Mouse (Mus musculus) brain, embryonic 14.5 days (tissue): ENCODE data around the gene Nbea. TPM values are rescaled to one million over a fixed set of nuclear protein-coding genes. Genes with fewer than 3 reads are reported as not detected.
A peak's percentile ranks its signal among the peaks of the same experiment; 100 is the strongest.

Experiments
- DNase-seq: peaks from one replicate; pipeline ENCODE4 v3.0.0-alpha.2; 2011; ENCODE audit warnings: low read depth
- CTCF ChIP-seq: fragments of 200-500 bp; IDR thresholded peaks from 2 replicates; pipeline ENCODE4 v1.5.1; 2012; ENCODE audit warnings: inconsistent platforms, mild to moderate bottlenecking, moderate library complexity, borderline replicate concordance; ENCODE audit not compliant: insufficient read depth, insufficient read length; ENCODE audit errors: extremely low read depth
- POLR2A ChIP-seq: fragments of 200-500 bp; IDR thresholded peaks from 2 replicates; pipeline ENCODE4 v1.6.1; 2012; ENCODE audit warnings: mild to moderate bottlenecking, inconsistent platforms, borderline replicate concordance; ENCODE audit not compliant: poor library complexity, insufficient read depth, insufficient read length, severe bottlenecking; ENCODE audit errors: extremely low read depth
- polyA plus RNA-seq: library from polyadenylated mRNA; depleted of rRNA; stranded (reverse); fragments of >200 nt; gene quantifications from 2 replicates; pipeline ENCODE4 v1.2.3, GENCODE M21; 2012

Nbea gene
- polyA plus RNA-seq, 1 experiment, result 156 TPM

DNA sequence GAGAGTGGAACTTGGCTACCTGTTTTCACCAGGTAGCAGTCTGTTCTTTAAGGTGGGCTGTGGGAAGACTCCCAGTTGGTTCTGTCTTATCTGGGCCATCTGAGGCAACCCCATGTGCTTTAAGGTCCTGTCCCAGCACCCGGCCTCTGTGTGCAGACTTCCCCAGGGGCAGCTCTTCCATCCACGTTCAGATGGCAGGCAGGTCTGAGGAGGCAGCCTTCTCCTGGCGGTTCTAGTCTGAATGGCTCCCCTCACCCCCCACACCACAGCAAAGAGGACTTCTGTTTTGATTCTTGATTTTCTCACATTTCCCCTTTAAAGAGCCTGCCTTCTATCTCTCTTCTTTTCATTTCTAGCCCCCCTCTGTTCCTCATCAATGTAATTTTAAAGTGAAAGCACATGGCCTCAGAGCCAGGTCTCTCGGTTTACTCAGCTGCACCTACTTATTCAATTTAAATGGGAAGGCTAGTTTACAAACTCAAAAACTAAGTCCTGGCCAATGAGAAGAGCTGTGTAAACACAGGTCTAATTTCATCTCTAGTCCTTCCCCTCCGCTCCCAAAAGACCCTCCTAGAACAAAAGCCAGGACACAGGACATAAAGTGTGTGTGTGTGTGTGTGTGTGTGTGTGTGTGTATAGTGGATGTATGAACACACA, 570.9 kb downstream of the Nbea start:
- TF ChIP-seq CTCF (no peak), POLR2A (no peak)
- DNase-seq, result peak; percentile 19

DNA sequence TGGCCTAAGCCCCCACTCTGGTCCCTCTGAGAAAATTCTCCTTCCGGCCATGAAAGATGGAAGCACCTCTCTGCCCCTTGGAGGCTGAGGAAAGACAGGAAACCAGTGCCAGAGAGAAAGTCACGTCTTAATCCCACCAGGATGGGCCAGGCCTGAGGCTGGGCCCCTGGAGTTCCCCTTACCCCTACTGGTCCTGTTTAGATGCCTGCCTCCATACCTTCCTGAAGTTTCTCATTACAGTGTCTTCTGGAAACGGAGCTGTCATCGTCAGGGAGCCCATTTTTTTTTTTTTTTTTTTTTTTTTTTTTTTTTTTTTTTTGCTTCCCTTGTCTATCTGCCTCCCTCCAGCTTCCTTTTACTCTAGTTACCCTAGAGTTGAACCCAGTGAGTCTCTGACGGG, 571.5 kb downstream of the Nbea start:
- TF ChIP-seq CTCF (no peak), POLR2A (no peak)
- no peak for DNase-seq

DNA sequence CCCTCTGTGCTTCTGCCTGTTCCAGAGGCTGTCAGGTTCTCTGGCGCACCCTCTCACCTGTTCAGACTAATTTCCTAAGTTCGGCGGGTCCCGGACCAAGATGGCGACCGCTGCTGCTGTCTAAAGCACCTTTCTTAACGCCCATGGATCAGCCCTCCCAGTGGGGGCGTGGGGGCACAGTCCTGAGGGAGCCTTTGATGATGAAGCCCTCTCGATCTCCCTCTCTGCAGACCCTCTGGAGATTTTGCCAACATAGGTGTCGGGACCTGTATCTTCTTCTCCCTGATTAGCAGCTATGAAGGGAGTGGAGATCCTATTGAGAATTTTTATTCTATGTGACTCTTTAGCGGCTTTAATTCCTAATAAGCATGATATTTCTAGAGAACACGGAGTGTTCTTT, 573.3 kb downstream of the Nbea start:
- no peak for TF ChIP-seq CTCF
- no peak for TF ChIP-seq POLR2A
- DNase-seq, result no peak

DNA sequence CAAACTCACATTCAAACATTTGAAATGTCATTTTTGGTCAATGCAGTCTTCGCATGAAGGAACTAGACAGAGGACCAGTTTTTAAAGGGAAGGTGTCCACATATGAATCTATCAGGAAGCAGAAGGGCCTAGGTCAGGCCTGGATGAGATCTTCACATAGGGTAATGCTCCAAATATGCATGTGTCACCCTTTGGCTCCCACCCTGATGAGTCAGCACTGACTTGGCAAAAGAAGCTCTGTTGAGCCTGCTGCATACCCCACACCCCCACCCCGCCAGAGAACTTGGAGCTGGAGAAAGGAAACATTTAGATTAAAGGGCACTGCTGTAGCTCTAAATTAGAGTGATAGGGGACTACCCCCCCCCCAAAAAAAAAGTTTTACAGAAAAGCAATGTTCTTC, 583.2 kb downstream of the Nbea start:
- no peak for TF ChIP-seq POLR2A
- no peak for TF ChIP-seq CTCF
- peak; percentile 36 for DNase-seq

DNA sequence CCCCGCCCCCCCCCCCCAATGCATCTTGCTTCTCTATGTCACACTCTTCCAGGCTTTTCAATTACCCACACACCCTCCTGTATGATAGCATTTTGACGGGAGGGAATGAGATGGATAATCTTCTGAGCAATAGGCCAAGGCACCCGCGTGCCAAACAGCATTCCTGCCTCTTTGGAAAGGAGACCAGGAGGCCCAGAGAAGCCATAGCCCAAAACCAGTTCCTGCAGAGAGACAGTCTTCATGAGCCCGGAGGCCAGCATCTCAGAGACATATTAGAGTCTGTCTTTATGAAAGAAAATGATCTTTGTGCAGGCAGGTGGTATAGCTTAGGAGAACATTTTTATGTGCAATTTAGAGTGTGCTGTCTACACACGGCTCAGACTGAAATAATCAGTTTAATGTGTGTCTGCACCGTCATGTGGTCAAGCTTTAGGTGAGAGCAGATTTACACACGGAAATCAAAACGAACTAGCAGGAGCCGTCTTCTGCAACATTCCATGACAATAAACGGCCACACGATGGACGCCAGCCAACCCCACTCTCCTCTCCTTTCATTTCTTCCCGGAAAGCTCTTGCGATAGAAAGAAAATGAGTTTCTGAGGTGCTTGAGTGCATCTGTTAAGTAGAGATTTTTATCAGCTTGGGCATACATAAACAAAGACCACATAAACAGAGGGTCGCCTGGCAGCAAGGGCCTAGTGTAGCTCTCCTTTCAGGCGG, 584.0 kb downstream of the Nbea start:
- TF ChIP-seq POLR2A, result no peak
- no peak for TF ChIP-seq CTCF
- peak; percentile 53 for DNase-seq

DNA sequence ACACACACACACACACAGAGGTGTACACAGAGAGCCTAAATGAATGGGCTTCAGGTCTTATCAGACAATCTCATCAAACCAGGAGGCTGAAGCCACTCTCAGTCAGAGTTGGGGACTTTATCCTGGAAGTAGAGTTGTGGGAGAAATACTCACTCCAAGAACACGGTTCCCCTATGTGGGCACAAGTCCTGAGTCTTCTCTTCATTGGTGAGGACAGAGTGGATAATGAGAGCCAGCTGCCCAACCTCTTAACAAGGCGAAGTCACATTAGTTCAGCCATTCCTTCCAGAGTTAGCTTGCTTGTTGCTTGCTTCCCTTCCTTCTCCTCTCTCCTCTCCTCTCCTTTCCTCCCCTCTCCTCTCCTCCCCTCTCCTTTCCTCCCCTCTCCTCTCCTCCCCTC, 584.8 kb downstream of the Nbea start:
- DNase-seq, result no peak
- TF ChIP-seq POLR2A, result no peak
- no peak for TF ChIP-seq CTCF

DNA sequence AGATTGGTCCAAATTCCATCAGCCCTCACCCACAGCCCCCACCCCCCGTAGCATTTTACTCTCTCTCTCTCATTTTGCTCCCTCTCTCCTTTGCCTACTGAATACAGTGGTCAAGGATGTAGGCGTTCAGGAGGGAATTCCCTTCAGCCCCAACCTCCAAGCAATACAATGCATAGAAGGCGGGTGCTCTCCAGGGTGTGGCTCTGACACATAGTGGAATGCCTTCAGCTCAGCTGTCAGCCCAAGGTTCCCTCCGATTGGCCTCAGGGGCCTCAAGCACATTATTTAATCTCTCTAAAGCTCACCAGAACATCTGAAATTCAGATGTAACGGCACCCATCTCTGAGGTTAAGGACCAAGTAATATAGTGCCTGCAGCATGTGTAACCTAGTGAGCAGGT, 590.2 kb downstream of the Nbea start:
- no peak for DNase-seq
- TF ChIP-seq POLR2A, result no peak
- TF ChIP-seq CTCF, result no peak

DNA sequence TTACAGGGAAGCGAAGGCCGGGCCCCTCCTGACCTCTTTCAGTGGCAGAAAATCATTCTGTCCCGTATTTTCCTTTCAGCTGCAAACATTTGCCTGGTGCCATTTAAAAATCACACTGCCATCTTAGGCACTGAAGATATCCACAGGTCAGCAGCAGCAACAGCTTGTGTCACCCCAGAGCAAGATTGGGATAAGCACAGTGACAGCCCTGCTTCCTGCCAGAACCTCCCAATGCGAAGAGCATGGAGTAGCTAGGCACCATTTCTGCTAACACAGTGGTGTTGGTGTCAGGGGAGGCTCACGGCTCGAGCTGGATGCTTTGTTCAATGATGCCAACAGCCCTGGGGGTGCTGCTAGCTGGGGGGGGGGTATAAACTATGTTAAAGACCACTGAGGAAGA, 592.8 kb downstream of the Nbea start:
- no peak for TF ChIP-seq POLR2A
- TF ChIP-seq CTCF, result no peak
- DNase-seq, result no peak

DNA sequence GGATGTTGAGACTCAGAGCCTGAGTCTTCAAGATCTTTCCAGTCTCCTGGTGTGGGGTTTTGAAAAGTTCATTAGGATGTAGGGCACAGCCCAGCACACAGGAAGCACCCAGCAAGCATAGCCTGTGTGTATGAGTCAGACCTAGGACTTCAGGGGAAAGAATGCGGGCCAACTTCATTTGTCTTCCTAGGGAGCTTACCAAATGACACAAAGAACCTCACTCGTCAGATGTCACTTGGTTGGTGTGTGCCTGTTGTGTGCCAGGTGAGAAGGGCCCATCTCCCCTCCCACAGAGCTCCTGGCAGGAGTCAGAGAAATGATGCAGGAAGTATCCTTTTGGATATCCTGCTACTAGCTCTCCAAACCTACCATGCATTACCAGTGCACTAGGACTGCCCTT, 593.2 kb downstream of the Nbea start:
- DNase-seq, result no peak
- no peak for TF ChIP-seq POLR2A

DNA sequence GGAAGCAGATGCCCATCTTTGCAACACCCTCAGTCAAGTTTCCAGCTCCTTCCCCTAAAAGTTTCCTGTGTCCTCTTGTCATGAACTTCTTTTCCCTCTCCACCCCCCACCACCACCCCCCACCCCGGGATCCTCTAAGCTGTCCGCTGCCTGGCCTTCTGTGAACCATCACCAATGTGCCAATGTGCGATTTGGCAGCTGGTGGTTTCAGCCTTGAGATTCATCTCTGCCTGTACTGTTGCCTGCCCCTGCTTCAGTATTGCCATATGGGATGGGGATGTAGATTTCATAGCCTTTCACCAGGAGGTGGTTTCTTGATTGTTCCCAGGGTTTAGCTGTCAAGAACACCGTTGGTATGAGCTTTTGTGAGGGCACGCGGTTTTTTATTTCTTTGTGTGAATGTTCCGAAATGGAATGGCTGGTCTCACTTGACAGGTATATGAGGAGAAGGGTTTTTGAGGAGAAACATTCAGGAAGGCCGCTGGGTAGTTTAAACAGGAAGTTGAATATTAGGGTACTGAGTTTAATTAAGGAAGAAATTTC, 594.0 kb downstream of the Nbea start:
- peak; percentile 37 for DNase-seq
- no peak for TF ChIP-seq CTCF
- TF ChIP-seq POLR2A, result no peak

DNA sequence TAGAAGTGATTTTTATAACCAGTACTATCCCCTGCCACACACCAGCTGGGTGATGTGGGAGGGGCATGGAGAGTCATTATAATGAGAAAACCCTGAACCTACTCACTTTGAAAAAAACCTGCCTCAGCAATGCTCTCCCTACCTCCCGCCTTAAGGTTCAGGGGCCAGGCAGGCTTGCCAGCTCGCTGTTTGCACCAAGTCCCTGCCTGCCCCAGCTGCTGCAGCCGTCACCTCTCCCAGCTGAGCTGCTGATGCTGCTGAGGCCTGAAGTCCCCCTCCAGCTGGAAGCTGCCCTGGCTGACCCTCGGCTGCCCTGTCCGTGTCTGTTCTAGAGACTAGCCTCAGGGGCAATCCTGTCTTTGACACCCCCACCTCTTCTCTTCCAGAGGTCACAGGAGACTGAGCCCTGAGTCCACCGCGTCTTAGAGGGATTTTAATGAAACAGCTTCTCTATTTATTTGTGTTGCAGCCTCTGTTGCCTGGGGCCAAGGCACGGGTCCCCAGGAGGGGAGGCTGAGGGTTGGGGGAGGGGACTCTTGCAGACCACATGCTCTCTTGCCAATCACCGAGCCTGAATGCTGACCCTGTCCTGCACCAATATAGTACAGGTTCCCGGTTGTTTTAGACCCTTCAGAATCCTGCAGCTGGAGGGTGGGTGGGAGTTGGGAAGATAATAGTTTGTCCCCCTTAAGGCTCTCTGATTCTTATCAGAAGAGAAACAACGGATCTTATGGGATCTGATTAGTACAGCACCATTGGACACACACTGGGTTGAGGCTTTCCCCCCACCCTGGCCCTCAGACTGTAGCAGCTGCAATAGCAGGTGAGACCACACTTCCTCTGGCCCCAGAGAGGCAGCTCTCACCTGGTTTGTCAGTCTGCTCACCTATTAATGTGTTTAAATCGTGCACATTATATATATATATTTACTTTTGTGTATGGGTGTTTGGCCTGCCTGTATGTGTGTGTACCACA, 595.2 kb downstream of the Nbea start:
- DNase-seq, result peak; percentile 81
- TF ChIP-seq POLR2A (no peak), CTCF (no peak)

DNA sequence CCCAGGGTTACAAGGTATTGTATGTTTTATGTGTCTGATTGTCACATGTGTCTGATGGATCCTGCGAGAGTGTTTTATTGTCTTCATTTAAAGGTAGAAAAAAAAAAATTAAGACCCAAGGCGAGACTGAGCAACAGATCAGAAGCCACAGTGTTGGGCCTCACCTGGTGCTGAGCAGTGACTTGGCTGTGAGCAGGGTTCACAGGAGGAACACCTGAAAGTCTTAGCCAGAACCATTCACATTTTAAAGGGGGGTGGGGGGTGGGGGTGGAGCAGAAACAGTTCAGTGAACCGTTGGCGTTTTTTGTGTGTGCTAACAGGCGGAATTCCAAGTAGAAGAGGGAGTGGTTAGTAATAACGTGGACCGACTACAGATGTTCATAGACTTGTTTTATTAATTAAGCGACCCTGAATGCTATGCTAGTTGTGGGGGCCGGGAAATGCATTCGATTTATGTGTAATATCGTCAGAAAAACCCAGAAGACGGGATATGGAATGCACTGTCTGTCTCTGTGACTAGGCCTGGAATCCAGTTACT, 596.0 kb downstream of the Nbea start:
- no peak for DNase-seq
- no peak for TF ChIP-seq CTCF
